Mouse (Mus musculus): ENCODE measurements around the gene Nek7.

GRCm38 (mm10) chr1:138614552-138615287 lies 5.2 kb downstream of the Nek7 start:
- TF ChIP-seq POLR2AphosphoS2 (IDR thresholded peaks at IDR 0.05; ENCODE audit: low read length) (no peak), MAFK (IDR thresholded peaks at IDR 0.05; ENCODE audit: borderline replicate concordance, low read depth, low read length) (no peak), TCF12 (IDR thresholded peaks at IDR 0.05; ENCODE audit: low read depth, low read length) (no peak), ZKSCAN1 (IDR thresholded peaks at IDR 0.05; ENCODE audit: low read depth, low read length) (no peak)
